Mouse (Mus musculus) MEL (cell line): ENCODE data around the gene Gm45716.

Experiments
- BHLHE40 ChIP-seq: IDR thresholded peaks from 2 replicates; pipeline ENCODE4 v1.6.1; 2012; ENCODE audit warnings: low read depth, mild to moderate bottlenecking, inconsistent platforms, low read length, improper control_type of control experiment, borderline replicate concordance
- CTCF ChIP-seq, 3 experiments: IDR thresholded peaks in 2 of 3; conservative IDR thresholded peaks in 1 of 3; 2 replicates each; pipeline ENCODE4 v1.5.1; 2011 to 2012; ENCODE audit warnings: low read length in 3 of 3, low read depth in 2 of 3, mild to moderate bottlenecking in 2 of 3, improper control_type of control experiment in 1 of 3, inconsistent platforms in 1 of 3, mixed read lengths in 1 of 3, moderate library complexity in 1 of 3; ENCODE audit not compliant: control insufficient read depth in 1 of 3, insufficient read depth in 1 of 3, poor library complexity in 1 of 3, severe bottlenecking in 1 of 3
- E2F4 ChIP-seq: IDR thresholded peaks from 2 replicates; pipeline ENCODE4 v1.6.1; 2011; ENCODE audit warnings: low read depth, low read length, improper control_type of control experiment, borderline replicate concordance
- HCFC1 ChIP-seq: IDR thresholded peaks from 2 replicates; pipeline ENCODE4 v1.6.1; 2012; ENCODE audit warnings: low read depth, mild to moderate bottlenecking, inconsistent platforms, low read length, improper control_type of control experiment, moderate library complexity
- POLR2A ChIP-seq, 2 experiments: IDR thresholded peaks; 2 replicates each; pipeline ENCODE4 v1.6.1; 2011 to 2012; ENCODE audit warnings: low read length in 2 of 2, mild to moderate bottlenecking in 2 of 2, control low read depth in 1 of 2, improper control_type of control experiment in 1 of 2, low read depth in 1 of 2, moderate library complexity in 1 of 2; ENCODE audit not compliant: control insufficient read depth in 1 of 2, insufficient read depth in 1 of 2, poor library complexity in 1 of 2
- TCF12 ChIP-seq: IDR thresholded peaks from 2 replicates; pipeline ENCODE4 v1.6.1; 2014; ENCODE audit warnings: low read depth, mild to moderate bottlenecking, inconsistent platforms, low read length, improper control_type of control experiment, moderate library complexity
- ZMIZ1 ChIP-seq: IDR thresholded peaks from 2 replicates; pipeline ENCODE4 v1.6.1; 2012; ENCODE audit warnings: low read depth, mild to moderate bottlenecking, inconsistent platforms, low read length, improper control_type of control experiment, moderate library complexity
- ZNF384 ChIP-seq: IDR thresholded peaks from 2 replicates; pipeline ENCODE4 v1.6.1; 2012; ENCODE audit warnings: low read depth, mild to moderate bottlenecking, inconsistent platforms, low read length, improper control_type of control experiment

- TF ChIP-seq POLR2A (IDR thresholded peaks at IDR 0.05; ENCODE audit: control insufficient read depth in 1 of 2, insufficient read depth in 1 of 2, low read depth in 1 of 2, low read length in 2 of 2, poor library complexity in 1 of 2) = no peak
- TF ChIP-seq ZNF384 = no peak
- no peak for TF ChIP-seq ZMIZ1
- no peak for TF ChIP-seq CTCF (IDR thresholded peaks at IDR 0.05 in 2 of 3, conservative IDR thresholded peaks at IDR 0.05 in 1 of 3; ENCODE audit: control insufficient read depth in 1 of 3, insufficient read depth in 1 of 3, low read depth in 2 of 3, low read length in 3 of 3, poor library complexity in 1 of 3, severe bottlenecking in 1 of 3)
- no peak for TF ChIP-seq TCF12
- no peak for TF ChIP-seq BHLHE40
- no peak for TF ChIP-seq HCFC1
- no peak for TF ChIP-seq E2F4
These were observed 18.1 kb upstream of the Gm45716 start for GRCm38 (mm10) chr11:90169200-90170013.
